Mouse (Mus musculus): ENCODE data around the gene Mlx.

DNA sequence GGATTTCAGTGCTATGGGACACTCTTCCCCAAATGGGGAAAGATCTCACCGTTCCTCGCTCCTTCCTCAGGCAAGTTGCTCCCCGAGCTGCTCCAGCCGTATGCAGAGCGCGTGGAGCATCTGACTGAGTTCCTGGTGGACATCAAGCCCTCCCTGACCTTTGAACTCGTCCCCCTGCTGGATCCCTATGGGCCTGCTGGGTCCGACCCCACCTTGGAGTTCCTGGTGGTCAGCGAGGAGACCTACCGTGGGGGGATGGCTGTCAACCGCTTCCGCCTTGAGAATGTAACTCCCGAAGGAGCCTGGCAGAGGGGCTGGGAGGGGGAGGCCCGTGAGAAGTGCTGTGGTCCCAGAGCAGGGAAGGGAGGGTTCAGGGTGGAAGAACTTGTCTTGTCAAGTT is 2.8 kb upstream of the Mlx start:
- TF ChIP-seq CTCF (IDR thresholded peaks at IDR 0.05; ENCODE audit: low read depth, low read length) (no peak), POLR2A (IDR thresholded peaks at IDR 0.05; ENCODE audit: borderline replicate concordance, low read depth, low read length) (no peak)

Measured in bone marrow macrophage, adult 2 months (primary cell).